Mouse (Mus musculus) cerebellum, postnatal 10 days (tissue): ENCODE data around the gene Mtmr3.

Source experiments
- DNase-seq, 2 experiments: peaks; one replicate each; pipeline ENCODE4 v3.0.0; 2021; ENCODE audit warnings: mixed read lengths in 2 of 2

Mtmr3 gene

DNA sequence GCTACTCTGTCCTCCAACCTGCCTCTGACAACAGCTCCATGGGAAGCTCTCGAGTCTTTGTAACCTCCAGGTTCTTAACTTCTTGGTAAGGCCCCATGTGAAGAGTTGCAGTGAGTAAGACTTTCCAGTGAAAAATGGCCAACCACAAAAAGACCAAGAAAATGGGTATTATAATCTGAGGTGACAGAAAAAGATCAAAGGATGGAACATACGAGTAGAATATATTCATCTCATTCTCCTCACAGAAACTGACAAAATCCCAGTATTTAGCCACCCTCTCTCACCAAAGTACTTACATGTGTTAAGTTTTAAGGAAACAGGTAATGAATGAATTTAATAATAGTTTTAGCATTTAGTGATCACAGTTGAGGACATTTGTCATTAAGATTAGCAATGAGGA is 88.2 kb downstream of the Mtmr3 start:
- DNase-seq = no peak

GRCm38 (mm10) chr11:4502206-4502605 is 92.5 kb downstream of the Mtmr3 start:
- no peak for DNase-seq

DNA sequence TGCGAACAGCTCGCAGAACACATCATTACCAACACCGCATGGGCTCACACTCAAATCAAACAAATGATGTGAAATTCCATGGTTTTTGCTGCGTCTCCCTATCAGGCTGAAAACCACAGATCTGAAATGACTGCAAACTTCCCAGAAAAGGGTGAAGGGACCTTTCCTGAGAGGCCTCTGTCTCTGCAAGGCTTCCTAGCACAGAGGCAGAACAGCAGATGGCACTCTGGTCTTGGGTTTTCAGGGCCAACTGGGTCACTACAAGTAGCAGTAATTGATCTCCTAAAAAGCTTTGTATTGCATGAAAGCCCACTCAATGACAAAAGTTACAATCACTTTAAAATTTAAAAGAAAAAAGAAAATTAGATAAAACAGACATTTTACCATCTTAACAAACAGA is 93.8 kb downstream of the Mtmr3 start:
- peak; percentile 42 to 46 for DNase-seq

- DNase-seq = no peak
Measured at GRCm38 (mm10) chr11:4500261-4500660, 94.4 kb downstream of the Mtmr3 start.

GRCm38 (mm10) chr11:4499456-4499855 is 95.2 kb downstream of the Mtmr3 start:
- no peak for DNase-seq

- DNase-seq = no peak
Measured at GRCm38 (mm10) chr11:4498774-4499173, 95.9 kb downstream of the Mtmr3 start.

DNA sequence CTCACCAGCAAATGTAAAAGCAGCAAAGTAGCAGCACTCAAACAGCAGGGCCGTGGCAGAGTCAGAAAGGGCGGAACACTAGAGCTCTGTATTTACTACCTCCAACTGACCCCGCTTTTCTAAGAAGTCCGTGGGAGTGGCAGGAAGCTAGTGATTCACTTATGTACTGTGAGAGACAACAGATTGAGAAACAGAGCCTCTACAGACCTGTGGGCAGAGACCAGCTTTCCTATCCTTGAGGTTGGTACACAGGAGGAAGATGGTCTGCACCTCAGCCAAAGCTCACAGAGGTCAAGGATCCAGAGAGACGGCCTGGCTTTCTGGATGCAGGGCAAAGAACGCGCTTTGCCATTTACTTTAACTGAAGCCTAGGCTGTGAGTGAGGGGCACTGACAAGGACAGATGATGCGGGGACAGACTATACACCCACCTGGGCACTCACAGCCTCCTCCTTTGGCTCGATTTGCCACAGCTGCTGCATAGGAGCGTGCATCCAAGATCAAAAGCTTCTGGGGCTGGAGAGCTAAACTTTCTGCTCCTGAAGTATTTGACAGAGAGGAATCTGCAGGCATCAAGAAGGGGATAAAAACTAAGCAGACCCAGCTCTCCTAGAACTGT is 97.1 kb downstream of the Mtmr3 start:
- DNase-seq = no peak

GRCm38 (mm10) chr11:4495021-4495540 is 99.6 kb downstream of the Mtmr3 start:
- DNase-seq = no peak

DNA sequence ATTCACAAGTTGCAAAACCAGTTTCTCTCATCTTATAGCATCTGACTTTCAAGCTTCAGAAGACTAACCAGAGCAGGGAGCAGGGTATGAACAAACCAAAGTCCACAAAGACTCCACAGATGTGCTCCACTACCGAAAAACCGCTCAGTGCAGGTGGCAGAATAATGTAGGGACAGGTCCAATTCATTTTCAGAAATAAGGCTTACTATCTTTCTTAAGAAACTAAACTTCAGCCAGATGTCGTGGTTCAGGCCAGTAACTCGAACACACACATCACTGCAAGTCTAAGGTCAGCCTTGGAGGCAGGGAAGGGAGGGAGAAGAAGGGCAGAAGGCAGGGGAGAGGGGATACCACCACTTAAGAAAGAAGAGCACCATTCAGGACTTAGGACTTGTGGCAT is 105.5 kb downstream of the Mtmr3 start:
- DNase-seq = no peak

GRCm38 (mm10) chr11:4488798-4489197 is 105.9 kb downstream of the Mtmr3 start:
- no peak for DNase-seq

DNA sequence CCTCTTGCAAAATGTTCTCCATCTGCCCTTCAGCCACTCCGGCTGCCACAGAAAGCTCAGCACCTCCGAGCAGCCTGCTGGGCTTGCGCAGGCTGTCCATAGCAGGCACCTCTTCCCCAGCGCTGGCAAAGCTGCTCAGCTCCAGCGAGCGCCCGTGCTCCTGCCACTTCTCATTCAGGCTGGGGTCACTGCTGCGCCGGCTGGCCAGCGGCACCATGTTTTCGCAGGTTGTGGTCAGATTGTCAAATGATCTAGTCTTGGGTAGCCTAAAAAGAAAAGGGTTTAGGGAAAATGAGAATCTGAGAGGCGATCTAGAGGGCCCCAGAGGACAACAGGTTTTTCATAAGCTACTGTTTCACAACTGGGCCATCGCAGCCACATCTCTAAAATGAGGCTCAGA is 106.3 kb downstream of the Mtmr3 start:
- DNase-seq = no peak

DNA sequence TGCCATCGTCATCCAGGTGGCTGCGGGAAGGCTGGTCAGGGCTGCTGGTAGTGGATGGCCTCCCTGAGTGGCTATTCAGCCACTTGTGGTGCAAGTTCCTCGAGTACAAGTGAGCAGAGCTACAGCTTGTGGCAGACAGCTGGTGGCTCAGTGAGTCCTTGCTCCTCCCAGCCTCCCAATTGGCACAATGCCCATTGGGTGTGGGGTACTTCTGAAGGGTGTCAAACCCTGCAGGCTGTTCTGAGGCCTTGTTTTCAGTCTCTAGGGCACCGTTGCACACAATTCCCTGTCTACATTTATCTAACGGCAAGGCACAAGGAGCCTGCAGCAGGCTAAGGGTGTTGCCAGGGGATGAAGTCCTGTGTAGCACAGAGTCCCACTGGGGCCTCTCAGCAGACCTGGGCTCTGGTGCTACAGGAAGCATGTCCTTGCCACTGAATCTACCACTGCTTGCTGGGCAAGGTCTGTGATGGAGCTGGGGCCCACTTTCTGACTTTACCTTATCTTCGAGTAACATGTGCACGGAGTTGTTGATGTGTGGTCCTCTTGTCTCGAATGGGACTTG is 107.2 kb downstream of the Mtmr3 start:
- DNase-seq = peak; percentile 77 to 79

GRCm38 (mm10) chr11:4484541-4484940 is 110.1 kb downstream of the Mtmr3 start:
- DNase-seq = no peak

- no peak for DNase-seq
Measured at GRCm38 (mm10) chr11:4482641-4483040, 112.0 kb downstream of the Mtmr3 start.

DNA sequence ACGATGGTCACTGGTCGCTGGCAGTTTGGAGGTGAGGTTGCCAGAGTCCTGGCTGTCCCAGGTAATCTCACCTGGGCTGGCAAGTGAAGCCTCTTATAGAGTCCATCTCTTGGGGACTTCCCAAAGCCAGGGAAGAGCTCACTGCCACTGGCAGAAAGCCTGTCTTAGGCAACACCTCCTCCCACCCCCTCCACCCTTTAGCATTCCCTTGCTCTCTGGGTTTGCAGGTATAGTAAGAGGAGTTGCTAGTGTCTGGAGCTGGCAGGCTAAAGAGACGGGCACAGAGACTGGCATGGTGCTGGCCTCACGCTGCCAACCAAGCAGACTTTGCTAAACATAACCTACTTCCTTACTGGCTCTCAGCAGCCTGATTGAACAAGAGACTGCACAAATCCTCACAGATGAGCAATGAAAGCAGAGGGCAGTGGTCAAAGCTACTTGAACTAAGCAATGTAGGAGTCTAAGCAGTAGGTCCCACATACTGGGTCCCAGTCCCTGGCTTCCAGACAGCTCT is 118.4 kb downstream of the Mtmr3 start:
- peak; percentile 69 to 74 for DNase-seq

DNA sequence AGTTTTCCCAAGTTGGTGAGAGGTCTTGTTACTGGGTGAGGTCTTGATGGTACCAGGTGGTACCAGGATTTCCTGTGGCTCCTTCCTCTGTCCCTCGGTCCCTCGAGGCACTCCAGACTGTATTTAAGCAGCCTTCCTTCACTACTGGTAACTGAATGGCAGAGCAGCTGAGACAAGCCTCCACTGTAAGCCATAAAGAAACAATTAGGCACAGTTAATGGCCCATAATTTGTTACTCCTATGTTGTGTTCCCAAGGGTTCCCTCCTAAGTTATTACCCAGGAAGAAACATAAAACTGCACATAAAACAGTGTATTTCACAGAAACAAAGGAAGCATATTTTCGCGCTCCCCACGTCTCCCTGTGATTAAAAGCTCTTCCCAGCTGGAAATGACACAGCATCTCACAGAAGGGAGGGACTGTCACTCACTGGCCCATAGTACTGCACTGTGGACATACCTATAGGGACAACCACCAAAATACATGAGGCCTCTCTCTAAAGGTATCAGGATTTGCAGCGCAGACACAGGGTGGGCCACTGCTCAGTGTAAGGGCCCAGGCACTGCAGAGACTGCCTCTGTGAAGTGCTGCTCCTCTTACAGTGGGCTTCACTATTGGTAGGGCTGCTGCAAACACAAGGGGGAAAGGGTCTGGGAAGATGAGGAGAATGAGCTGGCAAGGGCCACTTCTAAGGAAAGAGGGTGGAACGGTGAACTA is 122.0 kb downstream of the Mtmr3 start:
- DNase-seq = no peak

GRCm38 (mm10) chr11:4471734-4472133 is 122.9 kb downstream of the Mtmr3 start:
- no peak for DNase-seq

- DNase-seq = no peak
Measured at GRCm38 (mm10) chr11:4471251-4471650, 123.4 kb downstream of the Mtmr3 start.

- no peak for DNase-seq
Measured at GRCm38 (mm10) chr11:4469091-4469490, 125.6 kb downstream of the Mtmr3 start.

DNA sequence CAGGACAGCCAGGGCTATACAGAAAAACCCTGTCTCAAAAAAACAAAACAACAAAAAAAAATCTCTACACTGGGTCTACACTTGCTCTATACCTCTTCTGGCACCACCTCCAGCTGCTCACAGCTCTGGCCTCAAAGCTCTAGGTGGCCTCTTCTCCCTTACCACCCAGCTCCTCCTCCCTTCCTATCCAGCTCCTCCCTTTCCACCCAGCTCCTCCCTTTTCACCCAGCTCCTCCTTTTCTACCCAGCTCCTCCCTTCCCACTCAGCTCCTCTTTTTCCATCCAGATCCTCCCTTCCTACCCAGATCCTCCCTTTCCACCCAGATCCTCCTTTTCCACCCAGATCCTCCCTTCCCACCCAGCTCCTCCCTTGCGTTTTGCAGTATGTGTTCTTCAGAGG is 127.2 kb downstream of the Mtmr3 start:
- no peak for DNase-seq

- DNase-seq = no peak
Measured at GRCm38 (mm10) chr11:4466191-4466590, 128.5 kb downstream of the Mtmr3 start.

DNA sequence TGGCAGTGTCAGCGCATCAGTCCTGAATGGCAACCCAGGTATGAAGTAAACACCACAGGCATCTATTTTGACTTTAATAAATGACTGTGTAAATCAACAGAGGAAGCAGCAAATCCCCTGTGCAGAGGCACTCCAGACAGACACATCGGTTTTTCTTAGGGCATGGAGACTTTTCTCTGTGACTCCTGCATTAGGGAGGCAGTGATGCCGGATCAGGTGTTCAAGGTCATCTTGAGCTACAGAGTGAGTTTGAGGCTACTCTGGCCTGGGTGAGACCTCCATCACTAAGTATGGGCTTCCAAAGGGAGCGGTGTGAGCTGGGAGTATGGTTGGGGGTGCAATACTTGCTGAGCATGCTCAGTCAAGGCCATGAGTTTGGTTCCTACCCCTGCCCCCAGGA is 130.0 kb downstream of the Mtmr3 start:
- no peak for DNase-seq

GRCm38 (mm10) chr11:4464186-4464585 is 130.5 kb downstream of the Mtmr3 start:
- DNase-seq = no peak

- DNase-seq = no peak
Measured at GRCm38 (mm10) chr11:4462868-4463267, 131.8 kb downstream of the Mtmr3 start.
